Mouse (Mus musculus) liver, embryonic 16.5 days (tissue): ENCODE data around the gene Rgl1. TPM values are rescaled to one million over a fixed set of nuclear protein-coding genes. Genes with fewer than 3 reads are reported as not detected.

ENCODE experiments used
- ATAC-seq: fragments of 200-750 bp; cut with Nextera tagmentation; 2 replicates; pipeline ENCODE4 v1.8.0; 2017; ENCODE audit warnings: low read depth, mild to moderate bottlenecking, moderate number of reproducible peaks, moderate library complexity
- H3K27ac ChIP-seq: fragments of 300-500 bp; sonication (generic); 2 replicates; pipeline ENCODE4 v1.5.1; 2014; ENCODE audit warnings: mild to moderate bottlenecking, low read length
- H3K27me3 ChIP-seq: fragments of 300-500 bp; sonication (generic); 2 replicates; pipeline ENCODE4 v1.6.1; 2014; ENCODE audit warnings: low read depth, low read length, mixed read lengths; ENCODE audit not compliant: control insufficient read depth, insufficient read depth
- H3K36me3 ChIP-seq: fragments of 300-500 bp; sonication (generic); 2 replicates; pipeline ENCODE4 v1.6.1; 2014; ENCODE audit warnings: mild to moderate bottlenecking; ENCODE audit not compliant: control insufficient read depth, insufficient read depth
- H3K4me1 ChIP-seq: fragments of 300-500 bp; sonication (generic); 2 replicates; pipeline ENCODE4 v1.6.1; 2014; ENCODE audit warnings: low read depth, low read length, mixed read lengths; ENCODE audit not compliant: control insufficient read depth
- H3K4me2 ChIP-seq: fragments of 300-500 bp; sonication (generic); 2 replicates; pipeline ENCODE4 v1.6.1; 2014; ENCODE audit warnings: low read depth, low read length, mixed read lengths
- H3K4me3 ChIP-seq: fragments of 300-500 bp; sonication (generic); 2 replicates; pipeline ENCODE4 v1.5.1; 2014; ENCODE audit warnings: low read depth, mild to moderate bottlenecking, low read length
- H3K9ac ChIP-seq: fragments of 300-500 bp; sonication (generic); 2 replicates; pipeline ENCODE4 v1.6.1; 2014; ENCODE audit warnings: low read depth, low read length
- H3K9me3 ChIP-seq: fragments of 300-500 bp; sonication (generic); replicated peaks from 2 replicates; pipeline ENCODE4 v1.6.1; 2016; ENCODE audit warnings: low read length; ENCODE audit not compliant: control insufficient read depth
- WGBS: fragments of 180-500 bp; shearing (Covaris S2); extraction: QIAGEN DNeasy Blood & Tissue Kit; methylation state at CpG from one replicate; pipeline ENCODE4 v1.1.7; 2014; ENCODE audit not compliant: insufficient replicate concordance; 5-methylcytosine and 5-hydroxymethylcytosine counted together
- polyA plus RNA-seq: library from polyadenylated mRNA; unstranded; fragments of >200 nt; fragmentation: Nextera tagmentation; extraction: Ambion mirVana; gene quantifications from 2 replicates; pipeline ENCODE4 v1.2.1, GENCODE M21; 2015

Gene Rgl1
- polyA plus RNA-seq, 1 experiment from 2014 or later, result 14.2 TPM

GRCm38 (mm10) chr1:152587431-152587830 lies 178.7 kb downstream of the Rgl1 start:
- Histone ChIP-seq H3K9me3 (no peaks in the 10 kb centered on the region), H3K36me3 (no peaks in the 10 kb centered on the region), H3K4me2 (no peak overlapping the region), H3K9ac (no peak overlapping the region), H3K27ac (no peak overlapping the region), H3K4me1 (peaks cover 18% of the 10 kb centered on the region), H3K4me3 (no peak overlapping the region), H3K27me3 (peaks cover 9% of the 10 kb centered on the region)
- no peak for ATAC-seq
- 60% methylated on average over 3 of the region's 3 CpGs for WGBS

- Histone ChIP-seq H3K4me3 (no peak overlapping the region), H3K4me2 (no peak overlapping the region), H3K9ac (no peak overlapping the region), H3K27ac (no peak overlapping the region), H3K9me3 (no peaks in the 10 kb centered on the region), H3K27me3 (peaks cover 9% of the 10 kb centered on the region), H3K36me3 (no peaks in the 10 kb centered on the region), H3K4me1 (peaks cover 3% of the 10 kb centered on the region)
- no peak for ATAC-seq
- WGBS, result 9% methylated on average over 7 of the region's 7 CpGs
Observed at GRCm38 (mm10) chr1:152585385-152585984, 180.7 kb downstream of the Rgl1 start.

DNA sequence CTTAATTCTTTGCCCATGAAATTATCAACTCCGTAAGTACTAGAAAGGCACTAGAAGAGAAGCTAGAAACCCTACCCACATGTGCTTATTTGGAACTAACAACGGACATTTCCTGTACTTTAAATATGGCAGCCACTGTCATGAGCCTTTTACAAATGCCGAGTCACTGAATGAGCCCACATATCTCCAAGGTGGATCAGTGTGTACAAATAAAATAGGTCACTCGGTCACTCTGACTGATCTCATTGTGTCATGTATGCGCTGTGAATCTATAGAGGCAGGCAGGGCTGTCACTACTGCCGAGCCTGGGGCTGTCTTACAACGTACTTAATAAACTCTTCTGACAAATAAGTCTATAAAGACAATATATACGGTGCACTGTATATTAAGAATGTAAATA lies 181.2 kb downstream of the Rgl1 start:
- Histone ChIP-seq H3K36me3 (no peaks in the 10 kb centered on the region), H3K4me2 (no peak overlapping the region), H3K9me3 (no peaks in the 10 kb centered on the region), H3K4me3 (no peak overlapping the region), H3K27me3 (peaks cover 9% of the 10 kb centered on the region), H3K27ac (no peak overlapping the region), H3K9ac (no peak overlapping the region), H3K4me1 (no peaks in the 10 kb centered on the region; the same call in none of the 2 replicates)
- WGBS, result 29% methylated on average over 8 of the region's 8 CpGs
- ATAC-seq, result peak; percentile 28; the same call in 1 of the 2 replicates

- no peak overlapping the region for H3K27ac ChIP-seq
- no peak for ATAC-seq
- H3K36me3 ChIP-seq, result no peaks in the 10 kb centered on the region
- no peak overlapping the region for H3K9ac ChIP-seq
- no peaks in the 10 kb centered on the region for H3K9me3 ChIP-seq
- H3K4me3 ChIP-seq, result no peak overlapping the region
- peaks cover 6% of the 10 kb centered on the region for H3K27me3 ChIP-seq
- H3K4me1 ChIP-seq, result no peaks in the 10 kb centered on the region; the same call in 1 of the 2 replicates
- WGBS, result 48% methylated on average over 13 of the region's 13 CpGs
- H3K4me2 ChIP-seq, result no peak overlapping the region
Observed at GRCm38 (mm10) chr1:152581127-152581905, 184.8 kb downstream of the Rgl1 start.

DNA sequence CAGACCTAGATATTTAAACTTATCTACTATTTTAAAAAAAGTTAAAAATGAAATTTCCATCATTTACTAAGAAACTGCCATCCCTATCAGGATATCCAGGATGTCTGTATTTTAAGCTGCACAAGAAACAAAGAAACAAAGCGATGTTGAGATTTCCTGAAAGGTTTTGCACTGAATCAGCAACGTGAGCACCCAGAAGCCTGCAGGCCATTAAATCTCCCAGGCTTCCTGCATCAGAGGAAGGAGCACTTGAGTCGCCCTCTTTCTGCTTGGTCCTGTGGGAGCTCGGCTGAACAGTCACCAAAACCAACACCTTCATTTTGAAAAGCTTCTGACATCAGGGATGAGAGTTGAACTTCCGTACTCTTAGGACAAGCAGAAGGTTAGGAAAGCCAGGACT lies 187.2 kb downstream of the Rgl1 start:
- peaks cover 1% of the 10 kb centered on the region; the same call in 1 of the 2 replicates for H3K27me3 ChIP-seq
- no peak for ATAC-seq
- H3K36me3 ChIP-seq, result no peaks in the 10 kb centered on the region
- H3K4me3 ChIP-seq, result no peak overlapping the region
- H3K27ac ChIP-seq, result no peak overlapping the region
- 46% methylated on average over 5 of the region's 5 CpGs for WGBS
- H3K4me1 ChIP-seq, result peaks cover 4% of the 10 kb centered on the region; the same call in 1 of the 2 replicates
- H3K4me2 ChIP-seq, result no peak overlapping the region
- H3K9ac ChIP-seq, result no peak overlapping the region
- H3K9me3 ChIP-seq, result no peaks in the 10 kb centered on the region

GRCm38 (mm10) chr1:152578108-152578721 lies 187.9 kb downstream of the Rgl1 start:
- H3K27ac ChIP-seq, result no peak overlapping the region
- no peaks in the 10 kb centered on the region for H3K36me3 ChIP-seq
- H3K4me2 ChIP-seq, result no peak overlapping the region
- peaks cover 8% of the 10 kb centered on the region; the same call in 1 of the 2 replicates for H3K4me1 ChIP-seq
- H3K27me3 ChIP-seq, result no peaks in the 10 kb centered on the region
- no peak overlapping the region for H3K4me3 ChIP-seq
- 71% methylated on average over 19 of the region's 19 CpGs for whole genome bisulfite sequencing
- no peaks in the 10 kb centered on the region for H3K9me3 ChIP-seq
- ATAC-seq, result no peak
- no peak overlapping the region for H3K9ac ChIP-seq

DNA sequence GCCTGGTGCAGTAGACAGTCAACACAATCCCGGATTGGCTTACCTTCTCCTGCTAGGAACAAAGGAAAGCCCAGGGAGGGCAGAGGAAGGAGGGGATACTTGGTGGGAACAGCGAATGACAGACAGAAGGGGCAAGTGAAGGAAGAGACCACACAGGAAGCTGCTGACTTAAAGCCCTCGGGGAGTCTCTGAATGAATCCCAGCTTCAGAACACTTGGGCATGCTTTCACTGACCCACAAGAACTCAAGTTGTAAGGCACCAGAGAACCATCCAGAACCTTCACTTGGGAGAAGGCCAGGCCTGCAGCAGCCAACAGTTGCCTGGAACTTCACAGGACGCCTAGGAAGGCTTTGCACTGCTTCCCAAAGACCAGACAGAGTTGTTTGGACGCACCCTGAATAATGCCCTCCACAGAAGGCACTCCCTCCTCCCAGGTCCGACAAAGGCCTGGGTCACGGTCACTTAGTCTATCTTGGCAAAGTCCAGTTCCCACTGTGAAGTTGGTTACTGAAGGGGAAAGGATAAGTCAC lies 189.5 kb downstream of the Rgl1 start:
- no peak overlapping the region for H3K4me3 ChIP-seq
- H3K9me3 ChIP-seq, result no peaks in the 10 kb centered on the region
- WGBS, result 46% methylated on average over 7 of the region's 7 CpGs
- peaks cover 8% of the 10 kb centered on the region; the same call in 1 of the 2 replicates for H3K4me1 ChIP-seq
- no peak overlapping the region for H3K9ac ChIP-seq
- H3K36me3 ChIP-seq, result no peaks in the 10 kb centered on the region
- H3K4me2 ChIP-seq, result no peak overlapping the region
- H3K27me3 ChIP-seq, result no peaks in the 10 kb centered on the region
- H3K27ac ChIP-seq, result no peak overlapping the region
- ATAC-seq, result no peak

DNA sequence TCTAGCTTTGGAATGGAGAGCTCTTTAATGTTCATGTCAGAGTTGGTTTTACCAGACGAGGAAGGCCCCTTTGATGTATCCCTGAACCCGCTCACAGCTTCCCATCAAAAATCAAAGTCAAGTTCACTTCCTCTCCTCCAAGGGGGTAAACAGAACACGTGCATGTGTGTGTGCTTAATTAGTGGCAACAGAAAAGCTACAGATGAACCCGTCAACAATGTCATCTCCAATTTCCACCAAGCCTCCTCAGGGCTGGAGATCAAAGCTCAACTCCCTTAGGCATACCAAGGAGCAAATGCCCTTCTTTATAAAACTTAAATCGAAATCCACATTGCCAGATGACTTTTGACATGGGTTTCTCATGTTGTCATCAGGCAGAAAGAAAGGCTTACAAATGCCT lies 191.1 kb downstream of the Rgl1 start:
- Histone ChIP-seq H3K9ac (no peak overlapping the region), H3K4me2 (no peak overlapping the region), H3K9me3 (no peaks in the 10 kb centered on the region), H3K36me3 (no peaks in the 10 kb centered on the region), H3K27ac (no peak overlapping the region), H3K4me3 (no peak overlapping the region), H3K27me3 (no peaks in the 10 kb centered on the region), H3K4me1 (peaks cover 8% of the 10 kb centered on the region; the same call in 1 of the 2 replicates)
- ATAC-seq, result no peak
- WGBS, result 46% methylated on average over 5 of the region's 5 CpGs
